Mouse (Mus musculus) liver, postnatal 0 days (tissue): ENCODE data around the gene Nos1. TPM values are rescaled to one million over a fixed set of nuclear protein-coding genes. Genes with fewer than 3 reads are reported as not detected.

Experiments
- ATAC-seq: fragments of 200-750 bp; cut with Nextera tagmentation; 2 replicates; pipeline ENCODE4 v1.8.0; 2017; ENCODE audit warnings: mild to moderate bottlenecking, moderate library complexity
- DNase-seq: peaks from one replicate; pipeline ENCODE4 v3.0.0-alpha.2; 2016
- H3K27ac ChIP-seq: fragments of 300-500 bp; sonication (generic); 2 replicates; pipeline ENCODE4 v1.5.1; 2014; ENCODE audit warnings: antibody characterized with exemption, moderate library complexity, mild to moderate bottlenecking, low read depth
- H3K27me3 ChIP-seq: fragments of 300-500 bp; sonication (generic); 2 replicates; pipeline ENCODE4 v1.6.1; 2014; ENCODE audit warnings: low read length, control low read depth, mixed read lengths; ENCODE audit not compliant: insufficient read depth
- H3K36me3 ChIP-seq: fragments of 300-500 bp; sonication (generic); replicated peaks from 2 replicates; pipeline ENCODE4 v1.6.1; 2014; ENCODE audit warnings: mild to moderate bottlenecking, control low read depth, low read length, moderate library complexity, mixed read lengths; ENCODE audit not compliant: insufficient read depth
- H3K4me1 ChIP-seq: fragments of 300-500 bp; sonication (generic); 2 replicates; pipeline ENCODE4 v1.6.1; 2014; ENCODE audit warnings: antibody characterized with exemption, mild to moderate bottlenecking, control low read depth; ENCODE audit not compliant: insufficient read depth
- H3K4me2 ChIP-seq: fragments of 300-500 bp; sonication (generic); 2 replicates; pipeline ENCODE4 v1.6.1; 2014; ENCODE audit warnings: low read depth, mild to moderate bottlenecking, low read length, moderate library complexity, mixed read lengths
- H3K4me3 ChIP-seq: fragments of 300-500 bp; sonication (generic); 2 replicates; pipeline ENCODE4 v1.5.1; 2014; ENCODE audit warnings: low read depth, low read length
- H3K9ac ChIP-seq: fragments of 300-500 bp; sonication (generic); replicated peaks from 2 replicates; pipeline ENCODE4 v1.6.1; 2014; ENCODE audit warnings: mild to moderate bottlenecking, moderate library complexity
- H3K9me3 ChIP-seq: fragments of 300-500 bp; sonication (generic); 2 replicates; pipeline ENCODE4 v1.6.1; 2016; ENCODE audit warnings: mild to moderate bottlenecking, control low read depth, low read length, mixed read lengths
- CTCF ChIP-seq: sonication (generic); IDR thresholded peaks from 2 replicates; pipeline ENCODE4 v1.5.1; 2016; ENCODE audit warnings: antibody characterized with exemption, low read depth
- EP300 ChIP-seq: IDR thresholded peaks from 2 replicates; pipeline ENCODE4 v1.6.1; 2016; ENCODE audit warnings: antibody characterized with exemption, low read depth, mild to moderate bottlenecking
- WGBS: fragments of 180-500 bp; shearing (Covaris S2); extraction: QIAGEN DNeasy Blood & Tissue Kit; methylation state at CpG from one replicate; pipeline ENCODE4 v1.1.7; 2014; ENCODE audit not compliant: insufficient replicate concordance; 5-methylcytosine and 5-hydroxymethylcytosine counted together
- polyA plus RNA-seq: library from polyadenylated mRNA; unstranded; fragments of >200 nt; fragmentation: Nextera tagmentation; extraction: Ambion mirVana; gene quantifications from 2 replicates; pipeline ENCODE4 v1.2.1, GENCODE M21; 2015

The Nos1 gene
- polyA plus RNA-seq, 1 experiment from 2014 or later: not detected

DNA sequence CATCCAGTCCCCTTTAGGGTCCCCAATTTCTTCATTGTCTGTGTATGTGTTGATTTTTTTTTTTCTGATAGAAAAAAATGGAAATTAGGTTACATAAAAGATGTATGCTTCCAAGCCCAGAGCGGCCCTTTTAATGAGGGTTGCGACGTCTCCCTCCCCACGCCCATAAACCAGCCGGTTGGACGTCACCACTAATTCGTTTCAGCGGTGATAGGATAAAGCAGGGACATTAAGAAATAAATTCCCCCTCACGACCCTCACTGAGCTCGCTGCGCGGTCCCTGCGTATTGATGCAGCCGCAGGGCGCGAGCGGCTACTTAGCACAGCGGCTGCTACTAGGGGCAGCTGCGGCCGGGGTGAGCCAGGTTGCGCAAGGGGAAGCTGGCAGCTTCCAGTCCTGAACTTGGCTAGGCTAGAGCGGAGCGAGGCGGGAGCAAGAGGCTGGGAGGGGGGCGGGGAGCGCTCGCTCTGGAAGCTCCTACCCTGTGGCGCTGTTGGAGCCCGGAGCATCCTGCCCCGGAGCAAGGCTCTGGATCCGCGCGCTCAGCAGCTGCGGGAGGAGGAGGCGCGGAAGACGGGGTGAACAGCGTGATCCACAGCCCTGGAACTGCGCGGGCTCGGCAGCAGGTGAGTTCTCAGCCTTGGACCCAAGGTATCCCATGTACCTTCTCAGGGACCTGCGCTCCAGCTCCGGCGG lies 61.0 kb downstream of the Nos1 start:
- H3K4me1 ChIP-seq: no peaks in the 10 kb centered on the region
- ATAC-seq (no peak), DNase-seq (no peak)
- TF ChIP-seq CTCF (no peak), EP300 (no peak)
- peaks cover 35% of the 10 kb centered on the region for H3K27me3 ChIP-seq
- no peak overlapping the region for H3K4me3 ChIP-seq
- H3K36me3 ChIP-seq: no peaks in the 10 kb centered on the region
- WGBS: 5% methylated on average over 44 of the region's 44 CpGs
- H3K4me2 ChIP-seq: no peak overlapping the region
- H3K9ac ChIP-seq: no peak overlapping the region
- no peaks in the 10 kb centered on the region for H3K9me3 ChIP-seq
- no peak overlapping the region for H3K27ac ChIP-seq

DNA sequence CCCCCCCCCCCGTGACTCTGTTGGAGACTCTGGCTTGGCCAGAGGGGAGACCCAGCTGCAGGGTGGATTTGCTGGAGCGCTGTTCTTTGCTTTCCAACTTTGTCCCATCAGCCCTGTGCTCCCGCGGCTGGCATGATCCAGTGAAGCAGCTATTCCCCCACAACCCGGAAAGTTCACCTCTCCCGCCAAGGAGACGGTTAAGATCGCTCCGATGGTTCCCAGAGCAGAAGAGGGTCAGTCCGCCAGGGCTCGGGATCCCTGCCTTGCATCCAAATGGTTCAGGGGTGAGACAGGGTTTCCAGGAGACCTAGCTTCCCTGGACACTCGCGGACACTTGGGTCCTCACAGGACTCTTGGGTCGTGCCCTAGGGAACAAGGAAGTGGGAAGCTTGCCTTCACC lies 61.9 kb downstream of the Nos1 start:
- peaks cover 35% of the 10 kb centered on the region for H3K27me3 ChIP-seq
- WGBS: 8% methylated on average over 14 of the region's 14 CpGs
- no peaks in the 10 kb centered on the region for H3K4me1 ChIP-seq
- DNase-seq: no peak
- no peaks in the 10 kb centered on the region for H3K36me3 ChIP-seq
- ATAC-seq: no peak
- H3K4me2 ChIP-seq: no peak overlapping the region
- no peak overlapping the region for H3K9ac ChIP-seq
- TF ChIP-seq EP300: no peak
- no peak for TF ChIP-seq CTCF
- no peaks in the 10 kb centered on the region for H3K9me3 ChIP-seq
- no peak overlapping the region for H3K4me3 ChIP-seq
- no peak overlapping the region for H3K27ac ChIP-seq

DNA sequence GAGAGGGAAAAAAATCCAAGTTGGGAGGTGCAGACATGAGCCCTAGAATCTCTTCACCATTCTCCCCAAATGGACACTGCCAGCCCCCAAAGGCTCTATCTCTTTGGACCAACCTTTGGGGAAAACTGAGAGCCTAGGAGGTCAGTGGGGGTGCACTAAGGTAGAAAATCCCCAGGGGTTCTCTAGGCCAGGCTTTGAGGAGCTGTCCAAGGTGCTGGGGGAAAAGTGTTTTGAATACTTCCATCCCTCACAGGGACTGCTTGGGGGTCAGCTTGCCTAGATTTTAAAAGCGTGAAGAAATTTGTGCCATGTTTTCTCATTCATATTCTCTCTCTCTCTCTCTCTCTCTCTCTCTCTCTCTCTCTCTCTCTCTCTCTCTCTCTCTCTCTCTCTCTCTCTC lies 63.8 kb downstream of the Nos1 start:
- no peak overlapping the region for H3K9ac ChIP-seq
- no peak overlapping the region for H3K4me3 ChIP-seq
- H3K4me1 ChIP-seq: no peaks in the 10 kb centered on the region
- no peaks in the 10 kb centered on the region for H3K36me3 ChIP-seq
- 18% methylated on average over 1 of the region's 1 CpGs for WGBS
- H3K27ac ChIP-seq: no peak overlapping the region
- no peaks in the 10 kb centered on the region for H3K9me3 ChIP-seq
- H3K27me3 ChIP-seq: peaks cover 32% of the 10 kb centered on the region
- no peak for TF ChIP-seq EP300
- no peak for TF ChIP-seq CTCF
- no peak for ATAC-seq
- H3K4me2 ChIP-seq: no peak overlapping the region
- DNase-seq: no peak

DNA sequence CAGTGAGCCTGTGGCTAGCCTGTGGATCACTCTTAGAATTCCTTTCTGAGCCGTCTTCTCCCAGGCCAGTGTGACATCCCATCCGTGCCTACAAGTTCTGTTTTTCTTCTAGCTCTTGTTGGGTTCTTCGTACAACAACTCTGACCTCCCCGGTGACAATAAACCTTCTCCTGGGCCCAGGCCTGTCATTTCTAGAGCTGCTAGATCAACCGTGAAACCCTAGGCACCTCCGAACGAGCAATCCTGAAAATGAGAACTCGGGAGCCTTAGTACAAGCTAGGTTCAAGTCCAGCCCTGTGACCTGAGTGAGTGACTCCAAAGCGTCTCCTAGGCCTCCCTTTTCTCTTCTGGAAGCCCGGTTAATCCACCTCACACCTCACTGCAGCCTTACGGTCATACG lies 69.6 kb downstream of the Nos1 start:
- ATAC-seq: no peak
- Histone ChIP-seq H3K4me3 (no peak overlapping the region), H3K27ac (no peak overlapping the region), H3K9ac (no peak overlapping the region), H3K36me3 (no peaks in the 10 kb centered on the region), H3K27me3 (no peaks in the 10 kb centered on the region), H3K4me2 (no peak overlapping the region), H3K9me3 (no peaks in the 10 kb centered on the region), H3K4me1 (no peaks in the 10 kb centered on the region)
- WGBS: 68% methylated on average over 12 of the region's 12 CpGs
- TF ChIP-seq EP300: no peak
- no peak for TF ChIP-seq CTCF
- DNase-seq: no peak

- H3K4me1 ChIP-seq: no peaks in the 10 kb centered on the region
- no peak for ATAC-seq
- WGBS: 65% methylated on average over 10 of the region's 10 CpGs
Measured at GRCm38 (mm10) chr5:117853741-117854140, 72.9 kb downstream of the Nos1 start.

DNA sequence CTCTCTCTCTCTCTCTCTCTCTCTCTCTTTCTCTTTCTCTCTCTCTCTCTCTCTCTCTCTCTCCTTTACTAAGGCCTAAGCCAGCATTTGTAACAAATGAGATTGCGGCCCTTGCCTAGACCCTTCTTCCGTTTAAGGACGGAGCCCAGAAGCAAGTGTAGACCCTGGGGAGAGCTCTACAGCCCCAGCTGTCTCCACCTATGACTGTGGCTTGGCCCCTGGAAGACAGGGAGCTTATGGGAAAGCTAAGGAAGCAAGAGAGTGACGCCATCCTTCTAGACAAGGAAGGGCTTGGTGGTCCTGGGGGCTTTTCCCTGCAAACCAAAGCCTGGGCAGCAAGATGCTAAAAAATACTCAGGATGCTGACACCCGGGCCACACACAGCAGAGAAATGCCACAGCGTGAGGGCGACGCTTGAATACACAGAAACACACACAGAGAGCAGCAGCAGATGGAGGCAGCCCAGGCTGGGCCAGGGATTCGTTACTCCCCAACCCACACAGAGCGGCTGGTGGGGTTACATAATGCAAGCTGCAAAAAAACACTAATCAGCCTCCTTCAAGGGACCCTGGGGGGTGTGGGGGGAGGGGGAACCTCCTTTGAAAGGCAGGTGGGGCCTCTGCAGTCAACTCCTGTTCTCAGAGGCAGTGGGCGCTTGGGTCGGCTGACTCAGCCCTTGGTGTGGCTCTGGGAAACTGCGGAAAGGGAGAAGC lies 83.9 kb downstream of the Nos1 start:
- peaks cover 3% of the 10 kb centered on the region; the same call in 1 of the 2 replicates for H3K27me3 ChIP-seq
- H3K27ac ChIP-seq: no peak overlapping the region
- ATAC-seq: no peak

More at GRCm38 (mm10) chr5:117853741-117854140, 72.9 kb downstream of the Nos1 start:
- H3K9ac ChIP-seq: no peak overlapping the region
- no peaks in the 10 kb centered on the region for H3K27me3 ChIP-seq
- no peak for DNase-seq
- TF ChIP-seq EP300 (no peak), CTCF (no peak)
- no peak overlapping the region for H3K4me2 ChIP-seq
- no peaks in the 10 kb centered on the region for H3K9me3 ChIP-seq
- H3K36me3 ChIP-seq: no peaks in the 10 kb centered on the region
- H3K27ac ChIP-seq: no peak overlapping the region
- H3K4me3 ChIP-seq: no peak overlapping the region

More for the DNA sequence above, 83.9 kb downstream of the Nos1 start:
- Histone ChIP-seq H3K4me2 (no peak overlapping the region), H3K9ac (no peak overlapping the region), H3K4me3 (no peak overlapping the region), H3K9me3 (no peaks in the 10 kb centered on the region), H3K4me1 (no peaks in the 10 kb centered on the region), H3K36me3 (no peaks in the 10 kb centered on the region)
- WGBS: 19% methylated on average over 13 of the region's 13 CpGs
- no peak for TF ChIP-seq EP300
- no peak for TF ChIP-seq CTCF
- no peak for DNase-seq
